Mouse (Mus musculus) liver, adult 2 months (tissue): ENCODE measurements at regions not wholly inside any gene's neighbourhood (a gene's known extent, or its start where the extent isn't known, plus 50 kb on each side); places are given as distances from the start of the nearest gene placed in this dataset.

Experiments used
- DNase-seq: peaks from one replicate; pipeline ENCODE4 v3.0.0-alpha.2; 2011; ENCODE audit warnings: low read depth, low spot score; ENCODE audit errors: extremely low read depth
- H3K27ac ChIP-seq: fragments of 200-500 bp; replicated peaks from 2 replicates; pipeline ENCODE4 v1.5.1; 2012; ENCODE audit warnings: low read depth, mild to moderate bottlenecking, control low read depth, inconsistent platforms, low read length; ENCODE audit not compliant: insufficient read depth
- H3K27me3 ChIP-seq: fragments of 200-500 bp; 2 replicates; pipeline ENCODE4 v1.6.1; 2012; ENCODE audit warnings: mild to moderate bottlenecking, moderate library complexity, low read length, inconsistent platforms; ENCODE audit not compliant: control insufficient read depth, insufficient read depth
- H3K36me3 ChIP-seq: fragments of 200-500 bp; 2 replicates; pipeline ENCODE4 v1.6.1; 2012; ENCODE audit warnings: low read length, inconsistent platforms; ENCODE audit not compliant: control insufficient read depth, insufficient read depth
- H3K4me1 ChIP-seq: fragments of 200-500 bp; 2 replicates; pipeline ENCODE4 v1.6.1; 2011; ENCODE audit warnings: low read length; ENCODE audit not compliant: control insufficient read depth, insufficient read depth
- H3K4me3 ChIP-seq: fragments of 200-500 bp; 2 replicates; pipeline ENCODE4 v1.5.1; 2011; ENCODE audit warnings: low read depth, mild to moderate bottlenecking, control low read depth, low read length, moderate library complexity; ENCODE audit not compliant: insufficient read depth
- H3K79me2 ChIP-seq: fragments of 200-500 bp; 2 replicates; pipeline ENCODE4 v1.6.1; 2012; ENCODE audit warnings: inconsistent platforms, mild to moderate bottlenecking, low read length, moderate library complexity; ENCODE audit not compliant: control insufficient read depth, insufficient read depth
- H3K9ac ChIP-seq: fragments of 200-500 bp; 2 replicates; pipeline ENCODE4 v1.6.1; 2012; ENCODE audit warnings: low read depth, mild to moderate bottlenecking, control low read depth, inconsistent platforms, low read length
- CTCF ChIP-seq: fragments of 200-500 bp; IDR thresholded peaks from 2 replicates; pipeline ENCODE4 v1.5.1; 2011; ENCODE audit warnings: low read depth, low read length, control low read depth
- POLR2A ChIP-seq: fragments of 200-500 bp; IDR thresholded peaks from 2 replicates; pipeline ENCODE4 v1.6.1; 2011; ENCODE audit warnings: low read length, control low read depth; ENCODE audit not compliant: insufficient read depth; ENCODE audit errors: extremely low read depth
- WGBS: fragments of 180-500 bp; shearing (Covaris S2); methylation state at CpG from one replicate; pipeline ENCODE4 v1.1.7; 2018; 5-methylcytosine and 5-hydroxymethylcytosine counted together

- no peak for TF ChIP-seq POLR2A
- TF ChIP-seq CTCF: no peak
- no peak overlapping the region for H3K27ac ChIP-seq
Observed at GRCm38 (mm10) chr4:68179551-68179950, 774.6 kb downstream of the Brinp1 start.

GRCm38 (mm10) chr4:68156499-68156898 is 797.7 kb downstream of the Brinp1 start:
- no peak for TF ChIP-seq POLR2A
- TF ChIP-seq CTCF: no peak
- Histone ChIP-seq H3K79me2 (no peaks in the 10 kb centered on the region), H3K4me1 (no peaks in the 10 kb centered on the region), H3K27ac (no peak overlapping the region), H3K9ac (no peak overlapping the region), H3K27me3 (no peaks in the 10 kb centered on the region), H3K36me3 (no peaks in the 10 kb centered on the region), H3K4me3 (no peak overlapping the region)
- no peak for DNase-seq
- WGBS: 86% methylated on average over 1 of the region's 1 CpGs

More at GRCm38 (mm10) chr4:68179551-68179950, 774.6 kb downstream of the Brinp1 start:
- Histone ChIP-seq H3K9ac (no peak overlapping the region), H3K4me1 (no peaks in the 10 kb centered on the region), H3K79me2 (no peaks in the 10 kb centered on the region), H3K4me3 (no peak overlapping the region), H3K27me3 (no peaks in the 10 kb centered on the region), H3K36me3 (no peaks in the 10 kb centered on the region)
- 70% methylated on average over 4 of the region's 4 CpGs for WGBS
- no peak for DNase-seq

GRCm38 (mm10) chr4:68148483-68149069 is 805.6 kb downstream of the Brinp1 start:
- Histone ChIP-seq H3K36me3 (no peaks in the 10 kb centered on the region), H3K27me3 (no peaks in the 10 kb centered on the region), H3K9ac (no peak overlapping the region), H3K27ac (no peak overlapping the region), H3K4me3 (no peak overlapping the region), H3K4me1 (no peaks in the 10 kb centered on the region), H3K79me2 (no peaks in the 10 kb centered on the region)
- TF ChIP-seq POLR2A (no peak), CTCF (no peak)
- WGBS: 77% methylated on average over 5 of the region's 5 CpGs
- no peak for DNase-seq

- WGBS: 60% methylated on average over 4 of the region's 4 CpGs
- H3K27me3 ChIP-seq: no peaks in the 10 kb centered on the region
- no peaks in the 10 kb centered on the region for H3K36me3 ChIP-seq
- no peak overlapping the region for H3K9ac ChIP-seq
- H3K27ac ChIP-seq: no peak overlapping the region
- TF ChIP-seq POLR2A: no peak
- TF ChIP-seq CTCF: no peak
- no peaks in the 10 kb centered on the region for H3K79me2 ChIP-seq
- H3K4me3 ChIP-seq: no peak overlapping the region
- H3K4me1 ChIP-seq: no peaks in the 10 kb centered on the region
- no peak for DNase-seq
Observed at GRCm38 (mm10) chr4:68128124-68128523, 826.1 kb downstream of the Brinp1 start.

- Histone ChIP-seq H3K27me3 (no peaks in the 10 kb centered on the region), H3K9ac (no peak overlapping the region), H3K79me2 (no peaks in the 10 kb centered on the region), H3K36me3 (no peaks in the 10 kb centered on the region), H3K4me1 (no peaks in the 10 kb centered on the region), H3K4me3 (no peak overlapping the region), H3K27ac (no peak overlapping the region)
- TF ChIP-seq POLR2A: no peak
- no peak for DNase-seq
Observed at GRCm38 (mm10) chr4:68114502-68114901, 839.7 kb downstream of the Brinp1 start.

- no peaks in the 10 kb centered on the region for H3K4me1 ChIP-seq
- H3K4me3 ChIP-seq: no peak overlapping the region
- DNase-seq: no peak
- H3K27me3 ChIP-seq: no peaks in the 10 kb centered on the region
- H3K9ac ChIP-seq: no peak overlapping the region
- TF ChIP-seq CTCF (no peak), POLR2A (no peak)
- 86% methylated on average over 3 of the region's 3 CpGs for WGBS
- H3K79me2 ChIP-seq: no peaks in the 10 kb centered on the region
- no peak overlapping the region for H3K27ac ChIP-seq
- no peaks in the 10 kb centered on the region for H3K36me3 ChIP-seq
Observed at GRCm38 (mm10) chr4:68085255-68085654, 868.9 kb downstream of the Brinp1 start.
